32 mouse cellular contexts compared by ENCODE assay signal in genomic region chr3:96038851-96039250, GRCm38 (mm10).
"Had no signal": no experiment of that assay in that cellular context is flagged by ENCODE, and none has a peak within 500 bp of the region (broad histone marks: within the 10 kb centered on the region; RNA-seq: fewer than 3 reads in every experiment).

No protein-coding gene starts in this region.

- H3K4me3 ChIP-seq: limb, embryonic 10.5 days; limb, embryonic 12.5 days; limb, embryonic 13.5 days; limb, embryonic 15.5 days; liver, embryonic 12.5 days; liver, embryonic 13.5 days; liver, embryonic 15.5 days; lung, embryonic 15.5 days; megakaryocyte, embryonic 14.5 days; midbrain, embryonic 10.5 days; midbrain, embryonic 12.5 days; midbrain, embryonic 13.5 days; midbrain, embryonic 15.5 days; myocyte; neural tube, embryonic 12.5 days had no signal

- H3K27ac ChIP-seq: limb, embryonic 10.5 days; limb, embryonic 12.5 days; limb, embryonic 13.5 days; limb, embryonic 15.5 days; liver, embryonic 12.5 days; liver, embryonic 13.5 days; liver, embryonic 14.5 days; liver, embryonic 15.5 days; lung, embryonic 15.5 days; macrophage; midbrain, embryonic 10.5 days; midbrain, embryonic 12.5 days; midbrain, embryonic 13.5 days; midbrain, embryonic 15.5 days; neural tube, embryonic 12.5 days had no signal

- DNase-seq: left cerebral cortex, postnatal 4 days; liver; liver, embryonic 13.5 days; liver, postnatal 0 days; lung, adult 18-20 months; lung, adult 2 months; lung, embryonic 14.5 days; lung, postnatal 10 days; lung, postnatal 14 days; lung, postnatal 36 days; lung, postnatal 4 days; midbrain, embryonic 14.5 days had no signal

- H3K9me3 ChIP-seq: limb, embryonic 10.5 days; limb, embryonic 12.5 days; limb, embryonic 13.5 days; limb, embryonic 15.5 days; liver, embryonic 12.5 days; liver, embryonic 13.5 days; liver, embryonic 15.5 days; lung, embryonic 15.5 days; megakaryocyte, embryonic 14.5 days; midbrain, embryonic 10.5 days; midbrain, embryonic 12.5 days; midbrain, embryonic 13.5 days; midbrain, embryonic 15.5 days; neural tube, embryonic 12.5 days had no signal

- H3K36me3 ChIP-seq: limb, embryonic 10.5 days; limb, embryonic 12.5 days; limb, embryonic 15.5 days; lung, embryonic 15.5 days; midbrain, embryonic 15.5 days had no signal

- H3K4me1 ChIP-seq: limb, embryonic 10.5 days; limb, embryonic 12.5 days; limb, embryonic 13.5 days; limb, embryonic 15.5 days; liver, embryonic 12.5 days; liver, embryonic 13.5 days; liver, embryonic 15.5 days; lung, embryonic 15.5 days; midbrain, embryonic 10.5 days; midbrain, embryonic 12.5 days; midbrain, embryonic 13.5 days; midbrain, embryonic 15.5 days; neural tube, embryonic 12.5 days had no signal

- ATAC-seq: liver, embryonic 12.5 days; liver, postnatal 0 days; lung, postnatal 0 days; midbrain, embryonic 13.5 days; midbrain, embryonic 15.5 days; midbrain, embryonic 16.5 days had no signal

- H3K4me2 ChIP-seq: limb, embryonic 12.5 days; limb, embryonic 13.5 days; limb, embryonic 15.5 days; liver, embryonic 11.5 days; liver, embryonic 12.5 days; liver, embryonic 13.5 days; liver, embryonic 15.5 days; lung, embryonic 14.5 days; lung, embryonic 15.5 days; midbrain, embryonic 11.5 days; midbrain, embryonic 12.5 days; midbrain, embryonic 13.5 days; midbrain, embryonic 15.5 days; neural tube, embryonic 12.5 days had no signal

- H3K27me3 ChIP-seq: limb, embryonic 12.5 days; limb, embryonic 13.5 days; limb, embryonic 15.5 days; liver, embryonic 12.5 days; liver, embryonic 13.5 days; liver, embryonic 15.5 days; lung, embryonic 15.5 days; megakaryocyte, embryonic 14.5 days; midbrain, embryonic 12.5 days; midbrain, embryonic 13.5 days; midbrain, embryonic 15.5 days; neural tube, embryonic 12.5 days had no signal

- H3K9ac ChIP-seq: limb, embryonic 12.5 days; limb, embryonic 13.5 days; limb, embryonic 15.5 days; liver, embryonic 12.5 days; liver, embryonic 13.5 days; liver, embryonic 14.5 days; liver, embryonic 15.5 days; liver, postnatal 0 days; lung, embryonic 14.5 days; lung, embryonic 15.5 days; midbrain, embryonic 12.5 days; midbrain, embryonic 13.5 days; midbrain, embryonic 15.5 days; neural tube, embryonic 12.5 days had no signal
